Mouse (Mus musculus) stomach, postnatal 0 days (tissue): Measurements from ENCODE around the gene Tspan8. TPM values are rescaled to one million over a fixed set of nuclear protein-coding genes. Genes with fewer than 3 reads are reported as not detected.
A peak's percentile ranks its signal among the peaks of the same experiment; 100 is the strongest.

Experiments used
- ATAC-seq: fragments of 200-750 bp; cut with Nextera tagmentation; 2 replicates; pipeline ENCODE4 v1.8.0; 2017; ENCODE audit not compliant: low FRiP score, low TSS enrichment
- DNase-seq: peaks from one replicate; pipeline ENCODE4 v3.0.0-alpha.2; 2016; ENCODE audit warnings: low spot score
- H3K27ac ChIP-seq: fragments of 300-500 bp; sonication (generic); replicated peaks from 2 replicates; pipeline ENCODE4 v1.5.1; 2014; ENCODE audit warnings: mild to moderate bottlenecking, control low read depth
- H3K27me3 ChIP-seq: fragments of 300-500 bp; sonication (generic); 2 replicates; pipeline ENCODE4 v1.6.1; 2014; ENCODE audit warnings: low read length; ENCODE audit not compliant: control insufficient read depth, insufficient read depth
- H3K36me3 ChIP-seq: fragments of 300-500 bp; sonication (generic); 2 replicates; pipeline ENCODE4 v1.6.1; 2014; ENCODE audit warnings: low read length, mixed read lengths; ENCODE audit not compliant: control insufficient read depth, insufficient read depth
- H3K4me1 ChIP-seq: fragments of 300-500 bp; sonication (generic); replicated peaks from 2 replicates; pipeline ENCODE4 v1.6.1; 2014; ENCODE audit warnings: antibody characterized with exemption; ENCODE audit not compliant: control insufficient read depth, insufficient read depth
- H3K4me2 ChIP-seq: fragments of 300-500 bp; sonication (generic); replicated peaks from 2 replicates; pipeline ENCODE4 v1.6.1; 2014; ENCODE audit warnings: low read depth, mild to moderate bottlenecking, control low read depth, moderate library complexity
- H3K4me3 ChIP-seq: fragments of 300-500 bp; sonication (generic); 2 replicates; pipeline ENCODE4 v1.5.1; 2014; ENCODE audit warnings: low read depth, low read length, control low read depth
- H3K9ac ChIP-seq: fragments of 300-500 bp; sonication (generic); 2 replicates; pipeline ENCODE4 v1.6.1; 2014; ENCODE audit warnings: mild to moderate bottlenecking, low read length, control low read depth, mixed read lengths
- H3K9me3 ChIP-seq: fragments of 300-500 bp; sonication (generic); 2 replicates; pipeline ENCODE4 v1.6.1; 2016; ENCODE audit warnings: low read length; ENCODE audit not compliant: control insufficient read depth
- CTCF ChIP-seq: IDR thresholded peaks from 2 replicates; pipeline ENCODE4 v1.5.1; 2016; ENCODE audit warnings: antibody characterized with exemption, low read depth, mild to moderate bottlenecking, moderate library complexity
- EP300 ChIP-seq: optimal IDR thresholded peaks from 2 replicates; pipeline ENCODE3; 2016; ENCODE audit warnings: antibody characterized with exemption
- WGBS: fragments of 180-500 bp; shearing (Covaris S2); extraction: QIAGEN DNeasy Blood & Tissue Kit; methylation state at CpG from one replicate; pipeline ENCODE4 v1.1.7; 2014; 5-methylcytosine and 5-hydroxymethylcytosine counted together
- polyA plus RNA-seq: library from polyadenylated mRNA; unstranded; fragments of >200 nt; fragmentation: Nextera tagmentation; extraction: Ambion mirVana; gene quantifications from 2 replicates; pipeline ENCODE4 v1.2.1, GENCODE M21; 2015

The Tspan8 gene
- polyA plus RNA-seq, 1 experiment from 2014 or later, result 250 TPM

DNA sequence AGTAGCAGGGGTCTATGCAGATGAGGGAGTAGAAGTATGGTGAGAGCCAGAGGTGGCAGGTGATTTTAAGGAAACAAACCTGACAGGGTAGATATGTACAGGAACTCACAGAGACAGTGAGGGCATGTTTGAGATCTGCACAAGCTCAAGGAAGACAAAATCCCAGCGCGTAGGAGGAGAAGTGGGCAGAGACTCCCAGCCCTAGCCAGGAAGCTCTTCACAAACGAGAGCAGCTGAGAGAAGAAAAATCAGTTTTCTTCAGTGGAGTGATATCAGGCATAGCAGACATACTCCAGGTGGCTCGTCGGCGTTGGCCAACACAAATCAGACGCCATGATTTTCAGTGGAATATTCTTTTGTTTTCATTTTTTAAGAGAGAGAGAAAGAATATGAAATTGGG, 8.7 kb downstream of the Tspan8 start:
- 77% methylated on average over 7 of the region's 7 CpGs for WGBS
- ATAC-seq, result no peak
- H3K4me3 ChIP-seq, result no peak overlapping the region
- H3K27ac ChIP-seq, result no peak overlapping the region
- H3K9me3 ChIP-seq, result no peaks in the 10 kb centered on the region
- H3K27me3 ChIP-seq, result no peaks in the 10 kb centered on the region
- no peaks in the 10 kb centered on the region; the same call in 1 of the 2 replicates for H3K4me1 ChIP-seq
- H3K9ac ChIP-seq, result no peak overlapping the region
- TF ChIP-seq EP300 (no peak), CTCF (no peak)
- DNase-seq, result no peak
- no peak overlapping the region for H3K4me2 ChIP-seq
- no peaks in the 10 kb centered on the region for H3K36me3 ChIP-seq

DNA sequence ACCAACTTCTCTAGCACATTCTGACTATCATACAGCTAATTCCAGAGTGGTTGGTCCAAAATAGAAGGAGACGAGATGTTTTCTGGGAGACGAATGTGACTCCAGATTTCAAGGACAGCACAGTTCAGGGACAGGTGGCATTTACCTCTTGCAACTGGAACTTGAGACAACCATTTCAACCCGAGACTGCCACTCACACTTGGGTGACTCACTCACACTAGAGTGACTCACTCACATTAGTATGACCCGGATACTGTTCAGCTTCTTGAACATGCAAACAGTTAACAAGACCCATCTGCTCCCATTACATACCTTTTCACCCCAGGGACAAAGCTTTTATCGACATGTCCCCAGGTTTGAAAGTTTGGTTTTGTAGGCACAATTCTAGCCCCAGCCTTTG, 12.2 kb downstream of the Tspan8 start:
- no peaks in the 10 kb centered on the region for H3K27me3 ChIP-seq
- ATAC-seq (peak; percentile 72), DNase-seq (peak; percentile 30)
- peak overlapping the region; percentile 71 for H3K27ac ChIP-seq
- H3K4me2 ChIP-seq, result no peak overlapping the region
- WGBS, result 65% methylated on average over 5 of the region's 5 CpGs
- H3K4me1 ChIP-seq, result no peaks in the 10 kb centered on the region
- no peaks in the 10 kb centered on the region for H3K9me3 ChIP-seq
- no peak overlapping the region for H3K4me3 ChIP-seq
- TF ChIP-seq EP300, result no peak
- no peak for TF ChIP-seq CTCF
- no peaks in the 10 kb centered on the region for H3K36me3 ChIP-seq
- no peak overlapping the region for H3K9ac ChIP-seq

DNA sequence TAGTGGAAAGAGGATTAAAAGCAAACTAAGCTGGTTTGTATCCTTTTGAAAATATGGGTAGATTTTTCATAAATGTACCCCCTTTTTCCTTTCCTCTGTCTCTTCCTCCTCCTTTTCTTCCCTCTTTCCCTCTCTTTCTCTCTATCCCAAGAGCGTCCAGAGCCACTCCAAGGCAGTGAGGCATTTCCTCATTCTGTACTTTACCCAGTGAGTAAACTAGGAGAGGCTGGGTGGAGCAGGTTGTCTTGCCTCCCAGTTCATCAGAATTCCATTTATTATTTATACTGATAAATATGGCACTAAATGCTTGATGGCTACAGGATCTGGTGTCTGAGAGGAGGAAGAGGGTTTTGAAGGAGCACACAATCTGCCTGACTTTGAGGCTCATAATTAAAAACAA, 13.1 kb downstream of the Tspan8 start:
- no peaks in the 10 kb centered on the region for H3K4me1 ChIP-seq
- H3K27me3 ChIP-seq, result no peaks in the 10 kb centered on the region
- no peak for DNase-seq
- no peak overlapping the region for H3K4me2 ChIP-seq
- H3K27ac ChIP-seq, result peak overlapping the region; percentile 71; the same call in 1 of the 2 replicates
- TF ChIP-seq EP300 (no peak), CTCF (no peak)
- WGBS, result 52% methylated on average over 1 of the region's 1 CpGs
- no peaks in the 10 kb centered on the region for H3K9me3 ChIP-seq
- no peak overlapping the region for H3K9ac ChIP-seq
- H3K36me3 ChIP-seq, result no peaks in the 10 kb centered on the region
- H3K4me3 ChIP-seq, result no peak overlapping the region
- peak; percentile 77 for ATAC-seq

DNA sequence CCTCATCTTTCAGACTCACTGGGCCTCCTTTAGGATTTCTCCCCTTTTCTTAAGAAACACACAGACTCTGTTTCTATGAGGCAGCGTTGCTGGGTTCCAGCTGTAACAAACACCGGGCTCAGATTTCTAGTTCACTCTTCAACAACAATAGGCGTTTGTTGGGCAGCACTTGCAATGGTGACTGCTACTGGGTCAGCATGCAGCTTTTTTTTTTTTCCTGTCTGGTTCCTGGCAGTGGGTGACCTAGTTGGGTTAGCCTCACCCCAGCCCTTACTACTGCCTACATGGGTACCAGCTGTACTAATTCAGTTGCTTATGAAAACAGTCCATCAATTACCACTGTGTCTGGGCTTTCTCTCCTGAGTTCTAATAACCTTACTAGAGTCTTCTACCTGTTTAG, 14.1 kb downstream of the Tspan8 start:
- Histone ChIP-seq H3K36me3 (no peaks in the 10 kb centered on the region), H3K9me3 (no peaks in the 10 kb centered on the region), H3K27ac (peak overlapping the region; percentile 49; the same call in 1 of the 2 replicates), H3K4me3 (no peak overlapping the region), H3K4me1 (no peaks in the 10 kb centered on the region), H3K27me3 (no peaks in the 10 kb centered on the region), H3K4me2 (no peak overlapping the region), H3K9ac (no peak overlapping the region)
- no peak for TF ChIP-seq EP300
- TF ChIP-seq CTCF, result no peak
- no peak for ATAC-seq
- 67% methylated on average over 3 of the region's 3 CpGs for WGBS
- DNase-seq, result no peak

DNA sequence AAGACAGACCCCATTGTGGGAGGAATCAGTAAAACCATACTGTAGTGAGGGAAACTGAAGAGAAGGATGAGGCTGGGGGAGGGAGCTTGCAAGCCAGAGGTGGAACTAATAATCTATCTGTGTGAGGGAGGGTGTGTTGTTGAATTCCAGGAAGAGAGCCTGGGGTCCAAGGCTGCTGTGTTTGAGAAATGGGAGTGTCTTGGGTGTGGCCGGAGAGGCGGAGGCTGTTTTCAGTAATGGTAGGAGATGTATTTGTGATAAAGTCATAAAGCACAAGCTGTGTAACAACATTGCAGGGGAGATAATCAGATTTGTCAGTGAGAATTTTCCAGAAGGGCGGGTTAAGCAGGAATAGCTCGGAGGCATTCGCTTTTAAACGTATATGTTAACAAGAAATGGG, 17.4 kb downstream of the Tspan8 start:
- Histone ChIP-seq H3K36me3 (no peaks in the 10 kb centered on the region), H3K27ac (no peak overlapping the region), H3K9me3 (no peaks in the 10 kb centered on the region), H3K27me3 (no peaks in the 10 kb centered on the region), H3K4me3 (no peak overlapping the region), H3K4me2 (no peak overlapping the region), H3K4me1 (no peaks in the 10 kb centered on the region), H3K9ac (no peak overlapping the region)
- TF ChIP-seq EP300 (no peak), CTCF (no peak)
- DNase-seq (peak; percentile 58), ATAC-seq (peak; percentile 75)
- 47% methylated on average over 6 of the region's 6 CpGs for WGBS

DNA sequence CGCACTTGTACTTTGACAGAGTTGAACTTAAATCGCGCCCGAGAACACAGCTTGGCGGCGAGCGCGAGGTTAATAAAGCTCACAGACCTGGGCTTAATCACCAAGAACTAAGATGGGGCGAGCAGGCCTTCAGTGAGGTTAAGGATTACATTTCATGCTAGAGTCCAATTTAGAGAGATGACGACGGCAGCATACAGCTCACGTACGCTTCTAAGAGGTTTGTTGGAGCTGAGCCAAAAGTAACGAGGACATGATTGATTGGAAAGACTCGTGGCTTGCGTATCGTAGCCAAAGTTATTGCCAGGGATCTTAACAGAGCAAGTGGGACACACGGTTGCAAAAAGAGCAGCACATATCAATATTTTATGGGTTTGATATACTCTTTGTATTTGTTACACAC, 30.3 kb downstream of the Tspan8 start:
- TF ChIP-seq EP300, result no peak
- TF ChIP-seq CTCF, result no peak
- Histone ChIP-seq H3K9me3 (no peaks in the 10 kb centered on the region), H3K4me3 (no peak overlapping the region), H3K9ac (no peak overlapping the region), H3K27ac (no peak overlapping the region), H3K36me3 (no peaks in the 10 kb centered on the region), H3K4me1 (no peaks in the 10 kb centered on the region), H3K27me3 (no peaks in the 10 kb centered on the region), H3K4me2 (peak overlapping the region; percentile 28; the same call in 1 of the 2 replicates)
- 36% methylated on average over 18 of the region's 18 CpGs for WGBS
- no peak for ATAC-seq
- no peak for DNase-seq
